Mouse (Mus musculus) cerebellum, adult 11 months (tissue): Measurements from ENCODE around the gene Tex264.

Experiments used
- DNase-seq: peaks from one replicate; pipeline ENCODE4 v3.0.0; 2022

Tex264 gene

DNA sequence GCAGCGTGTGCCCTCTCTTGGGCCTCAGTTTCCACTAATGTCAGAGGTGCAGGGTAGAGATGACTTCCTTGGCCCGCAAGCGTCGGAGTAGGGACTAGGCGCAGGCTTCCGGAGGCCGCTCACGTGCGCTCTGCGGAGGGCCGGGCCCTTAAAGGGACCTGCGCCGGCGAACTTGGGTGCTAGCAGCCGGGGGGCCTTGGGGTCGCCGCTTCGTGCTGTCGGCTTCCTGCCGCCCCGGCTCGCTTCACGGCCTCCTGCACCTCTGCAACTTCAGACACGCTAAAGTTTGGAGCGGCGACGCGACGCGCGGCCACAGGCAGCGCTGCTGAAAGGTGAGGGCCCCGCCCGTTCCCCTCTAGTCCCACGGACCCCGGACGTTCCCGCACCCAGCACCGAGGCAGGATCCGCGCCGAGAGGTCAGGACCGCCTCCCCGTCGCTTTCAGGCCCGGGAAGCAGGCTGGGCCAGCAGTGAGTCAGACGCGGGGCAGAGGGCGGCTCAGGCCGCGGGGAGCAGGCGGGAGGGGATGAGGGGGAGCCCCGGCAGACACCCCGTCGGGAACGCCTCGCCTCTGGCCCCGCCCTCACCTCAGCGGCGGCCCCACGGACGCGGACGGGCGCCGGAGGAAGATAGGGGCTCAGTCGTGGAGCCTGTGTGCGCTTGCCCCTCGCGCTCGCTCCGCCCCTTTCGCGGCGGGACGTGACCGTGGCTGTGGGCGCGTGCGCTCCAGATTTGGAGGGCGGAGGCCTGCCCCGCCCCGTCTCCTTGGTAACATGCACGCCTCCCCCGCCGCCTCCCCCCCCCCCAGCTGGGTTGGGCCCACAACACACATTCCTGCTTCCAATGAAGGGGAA, at the start of gene Tex264:
TSS of gene Tex264 (minus strand) at position 679 of the 853 bp plus-strand sequence.
- DNase-seq: peak; percentile 84

DNA sequence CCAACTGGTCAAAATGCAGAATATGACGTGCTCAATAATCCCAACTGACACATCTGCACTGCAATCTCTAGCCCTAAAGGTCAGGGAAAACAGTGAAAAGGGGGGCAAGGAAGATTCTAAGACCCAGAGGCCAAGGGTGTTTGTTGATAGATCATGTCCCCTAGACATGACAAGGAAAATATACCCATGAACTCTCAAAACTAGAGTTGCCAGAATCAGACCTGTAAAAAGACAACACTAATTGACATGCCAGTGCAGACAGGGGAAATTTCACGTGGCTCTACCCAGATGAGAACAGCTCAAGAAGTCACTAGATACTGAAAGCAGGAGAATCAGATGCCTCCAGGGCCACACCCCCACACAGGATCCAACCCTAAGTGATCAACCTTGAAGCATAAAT, 48.0 kb upstream of the Tex264 start:
- no peak for DNase-seq

DNA sequence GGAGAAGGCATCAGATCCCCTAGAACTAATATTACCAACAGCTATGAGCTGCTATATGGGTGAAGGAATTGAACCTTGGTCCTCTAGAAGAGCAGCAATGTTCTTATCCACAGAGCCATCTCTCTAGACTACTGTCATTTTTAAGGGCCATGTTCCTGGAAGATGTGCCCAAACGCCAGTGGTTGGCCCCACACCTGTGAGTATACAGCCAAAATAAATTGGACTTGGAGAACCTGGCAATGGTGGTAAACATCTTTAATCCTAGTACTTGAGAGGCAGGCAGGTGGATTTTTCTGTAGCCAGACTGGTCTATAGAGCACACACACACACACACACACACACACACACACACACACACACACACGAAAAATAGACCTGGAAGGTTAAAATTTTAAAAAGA, 43.7 kb upstream of the Tex264 start:
- no peak for DNase-seq

DNA sequence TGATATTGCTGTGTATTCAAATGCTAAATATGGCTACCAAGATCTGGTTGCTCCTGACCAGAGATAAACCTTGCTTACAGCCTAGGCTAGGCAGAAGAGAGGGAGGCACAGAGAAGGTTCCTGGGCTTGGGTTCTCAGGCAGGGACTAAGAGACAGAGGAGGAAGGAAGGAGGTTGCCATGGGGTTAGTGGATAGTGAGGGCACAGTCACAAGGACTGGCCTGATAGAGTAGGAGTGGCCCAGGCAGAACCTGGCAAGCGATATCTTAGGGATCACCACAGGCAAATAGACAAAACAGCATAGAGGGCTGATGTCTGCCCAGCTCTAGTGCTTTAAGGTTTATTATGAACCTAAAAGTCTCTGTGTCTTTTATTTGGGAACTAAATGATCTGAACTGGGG, 41.2 kb upstream of the Tex264 start:
- DNase-seq: no peak

DNA sequence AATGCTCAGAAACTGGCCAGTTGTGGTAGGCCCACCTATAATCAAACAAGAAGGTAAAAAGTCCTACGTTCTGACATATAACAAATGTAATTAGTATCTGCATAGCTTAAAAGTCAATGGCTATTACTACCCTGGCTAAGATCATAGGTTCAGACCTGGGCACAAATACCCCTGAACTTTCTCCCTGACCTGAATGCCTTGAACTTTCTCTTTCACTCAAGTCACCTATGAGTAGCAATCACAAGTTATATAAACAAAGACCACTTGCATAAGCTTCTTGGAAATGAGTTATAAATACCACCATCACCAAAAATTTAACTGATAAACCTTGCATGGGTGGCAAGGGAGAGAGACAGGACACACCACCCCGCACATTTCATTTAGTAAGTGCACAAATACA, 39.7 kb upstream of the Tex264 start:
- no peak for DNase-seq

DNA sequence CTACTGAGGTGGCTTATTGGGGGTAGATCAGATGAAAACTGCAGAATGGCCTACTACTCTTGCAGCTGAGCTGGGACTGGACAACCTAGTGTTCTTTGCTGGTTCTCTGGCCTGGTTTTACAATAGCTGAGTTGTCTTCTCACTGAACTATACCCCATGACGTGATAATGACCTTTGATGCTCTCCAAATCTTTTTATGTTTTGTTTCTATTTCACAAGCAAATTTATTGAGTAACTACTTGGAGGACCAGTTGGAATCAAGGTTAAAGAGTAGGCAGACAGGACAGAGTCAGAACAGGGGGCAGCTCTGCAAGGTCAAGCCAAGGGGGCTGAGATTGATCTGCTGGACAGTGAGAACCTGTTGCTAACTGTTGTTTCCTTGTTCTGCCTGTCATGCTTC, 39.1 kb upstream of the Tex264 start:
- DNase-seq: no peak

DNA sequence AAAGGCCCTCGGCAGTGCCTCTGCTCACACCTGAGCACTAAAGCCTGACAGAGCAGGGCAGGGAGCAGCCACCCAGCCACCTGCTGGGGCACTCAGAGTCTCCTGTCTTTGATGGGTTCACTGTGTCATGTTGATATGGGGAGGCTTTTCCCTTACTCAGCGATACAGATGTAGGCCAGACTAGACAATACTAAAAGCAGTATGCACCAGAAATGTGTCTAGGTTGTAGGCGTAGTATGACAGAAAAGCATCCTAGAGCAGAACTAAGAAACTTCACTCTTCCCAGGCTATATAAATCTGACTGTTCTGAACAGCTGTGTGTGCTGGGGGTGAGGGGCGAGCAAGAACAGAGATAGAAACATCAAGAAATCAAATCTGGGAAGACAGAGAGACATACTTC, 31.0 kb upstream of the Tex264 start:
- no peak for DNase-seq

DNA sequence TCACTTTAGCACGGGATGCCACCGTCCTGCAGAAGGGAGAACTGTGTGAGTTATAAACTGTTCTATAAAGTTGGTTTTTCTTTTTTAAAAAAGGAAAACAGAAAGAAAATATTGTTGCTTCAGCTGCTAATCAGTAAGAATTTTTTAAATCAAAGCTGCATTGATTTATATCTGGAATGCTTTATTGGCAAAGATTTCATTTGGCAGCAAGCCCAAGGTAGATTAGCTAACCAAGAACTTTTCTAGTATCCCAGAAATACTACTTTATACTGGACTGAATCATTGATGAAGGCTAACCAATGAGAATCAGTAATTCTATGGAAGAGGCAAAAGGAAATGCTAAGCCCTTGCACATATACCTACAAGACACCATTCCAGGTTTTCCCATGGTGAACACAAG, 30.5 kb upstream of the Tex264 start:
- DNase-seq: no peak

DNA sequence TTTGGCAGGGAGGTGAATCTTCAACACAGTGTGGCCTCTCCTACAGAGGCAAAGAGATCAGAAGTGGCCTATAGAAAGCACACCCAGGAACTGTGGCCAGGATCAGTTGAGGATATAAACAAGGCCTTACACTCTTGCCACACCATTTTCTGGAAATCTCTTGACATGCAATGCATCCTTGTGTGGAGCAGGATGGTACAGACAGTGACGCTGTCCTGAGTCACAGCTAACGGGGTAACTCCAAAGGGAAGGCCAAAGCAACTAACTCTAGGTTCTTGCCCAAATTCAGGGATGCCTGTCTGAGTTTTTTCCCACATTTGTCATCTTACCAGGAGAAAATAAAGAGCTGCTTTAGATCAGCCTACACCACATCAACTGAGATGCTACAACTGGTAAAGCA, 26.7 kb upstream of the Tex264 start:
- DNase-seq: no peak

DNA sequence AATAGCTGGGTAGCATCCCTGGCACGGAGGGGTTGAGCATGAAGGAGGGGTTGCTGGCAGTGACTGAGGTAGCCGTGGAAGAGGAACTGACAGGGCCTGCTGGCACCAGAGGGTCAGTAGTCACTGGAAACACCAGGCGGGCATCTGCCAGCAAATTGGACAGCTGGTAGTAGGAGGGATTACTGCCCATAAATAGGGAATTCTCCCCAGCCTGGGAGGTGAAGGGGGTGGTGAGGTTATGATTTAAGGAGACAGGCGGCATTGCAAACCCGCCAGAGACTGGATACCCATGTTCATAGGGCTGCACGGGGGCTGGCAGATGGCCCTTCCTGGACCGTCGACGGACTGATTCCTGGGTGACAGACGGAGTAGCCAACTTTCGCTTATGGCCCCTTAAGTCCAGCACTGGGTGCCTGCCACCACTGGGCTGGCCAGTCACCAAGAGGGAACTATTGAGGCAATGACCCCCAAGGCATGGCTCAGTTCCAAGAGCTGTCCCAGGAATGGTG, 7.3 kb upstream of the Tex264 start:
- no peak for DNase-seq

DNA sequence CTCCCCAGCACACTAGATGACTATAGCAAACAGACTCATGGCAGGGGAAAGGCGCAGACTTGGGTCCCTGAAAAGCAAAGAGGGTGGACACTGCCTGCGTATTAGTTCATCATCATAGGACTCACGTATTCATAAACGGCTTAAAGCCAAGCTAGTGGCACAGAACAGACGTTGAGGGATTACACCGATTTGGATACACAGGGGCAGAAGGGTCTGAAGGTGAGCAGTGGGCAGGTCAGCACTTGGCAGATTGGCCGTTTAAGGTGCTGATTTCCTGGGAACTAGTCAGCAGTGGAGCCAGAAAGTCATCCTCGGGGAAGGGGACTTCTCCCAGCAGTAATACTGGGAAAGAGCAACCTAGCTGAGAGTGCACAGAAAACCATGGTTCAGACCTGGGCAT, 3.1 kb upstream of the Tex264 start:
- no peak for DNase-seq

DNA sequence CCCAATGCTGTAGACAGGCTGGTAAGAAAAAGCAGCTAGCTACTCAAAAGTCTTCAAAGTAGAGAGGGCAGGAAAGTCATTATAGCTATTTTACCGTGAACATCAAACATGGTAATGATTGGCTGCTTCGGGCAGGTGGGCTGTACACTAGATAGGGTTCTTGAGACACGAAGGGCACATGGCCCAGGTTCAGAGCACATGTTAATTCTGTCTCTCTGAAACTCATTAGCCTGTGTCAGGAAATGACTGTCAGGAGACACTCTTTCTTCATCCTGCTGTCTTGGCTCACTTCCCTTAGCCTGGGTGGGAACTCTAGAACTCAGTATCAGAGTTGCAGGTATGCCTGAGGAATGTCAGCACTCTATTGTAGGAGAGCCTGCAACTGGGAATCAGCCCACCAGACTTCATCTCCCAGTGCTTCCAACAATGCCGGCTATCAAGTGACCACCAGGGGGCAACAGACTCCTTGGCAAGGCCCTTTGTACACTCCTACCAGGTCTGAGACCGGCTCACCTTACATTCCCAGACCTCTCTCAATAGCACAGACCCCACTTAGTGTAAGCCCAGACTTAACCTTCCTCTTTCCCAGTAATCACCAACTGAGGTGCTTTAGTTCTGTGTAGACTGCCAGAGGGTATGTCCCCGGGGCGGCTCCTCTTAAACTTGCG, 1.4 kb upstream of the Tex264 start:
- DNase-seq: peak; percentile 61

DNA sequence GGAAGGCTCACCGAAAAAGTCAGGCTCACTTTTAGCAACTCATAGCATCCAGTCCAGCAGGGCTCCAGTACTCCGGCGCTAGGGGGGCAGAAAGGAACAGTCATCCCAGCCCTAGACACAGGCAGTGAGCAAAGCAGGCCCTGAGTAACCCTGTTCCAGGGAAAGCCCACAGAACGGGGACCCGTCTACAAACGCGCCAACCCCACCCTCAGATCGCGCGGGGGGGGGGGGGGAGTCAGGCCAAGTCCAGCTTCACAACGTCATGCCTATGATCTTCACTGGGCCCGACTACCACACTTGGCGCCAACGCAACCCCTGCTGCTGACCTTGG, 844 bp downstream of the Tex264 start:
- DNase-seq: no peak

DNA sequence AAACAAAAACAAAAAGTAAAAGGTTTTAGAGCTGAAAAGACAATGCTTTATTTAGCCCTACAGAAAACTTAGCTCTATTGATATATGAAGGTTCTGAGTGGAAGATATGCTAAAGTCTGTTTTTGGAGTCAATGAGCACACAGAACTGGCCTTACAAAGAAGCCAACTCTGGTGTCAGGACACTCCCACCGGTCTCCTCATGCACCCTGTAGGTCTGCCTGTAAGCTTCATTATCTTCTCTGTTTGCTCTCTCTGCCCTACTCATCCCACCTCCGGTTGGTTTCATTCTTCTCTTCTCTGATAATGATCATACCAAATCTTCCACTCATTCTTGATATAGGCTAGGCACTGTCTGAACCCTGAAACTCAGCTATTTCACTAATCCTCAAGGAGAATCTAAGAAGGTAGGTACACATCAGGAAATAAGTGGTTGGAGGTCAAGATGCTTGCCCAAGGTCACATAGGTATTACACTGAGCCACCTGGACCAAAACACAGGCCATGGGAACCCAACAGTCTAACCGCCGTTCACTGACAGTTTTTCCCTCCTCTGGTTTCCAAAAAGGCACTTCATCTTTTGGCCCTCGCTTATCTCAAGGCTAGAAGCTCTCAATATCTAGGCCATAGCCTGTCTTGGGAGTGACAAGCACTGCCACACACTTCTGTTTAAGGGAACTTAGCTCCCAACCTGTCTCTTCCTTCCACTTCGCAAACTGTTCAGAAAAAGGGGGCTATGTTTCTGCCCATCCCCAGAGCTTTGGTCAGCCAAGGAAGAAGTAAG, 1.4 kb downstream of the Tex264 start:
- DNase-seq: no peak

DNA sequence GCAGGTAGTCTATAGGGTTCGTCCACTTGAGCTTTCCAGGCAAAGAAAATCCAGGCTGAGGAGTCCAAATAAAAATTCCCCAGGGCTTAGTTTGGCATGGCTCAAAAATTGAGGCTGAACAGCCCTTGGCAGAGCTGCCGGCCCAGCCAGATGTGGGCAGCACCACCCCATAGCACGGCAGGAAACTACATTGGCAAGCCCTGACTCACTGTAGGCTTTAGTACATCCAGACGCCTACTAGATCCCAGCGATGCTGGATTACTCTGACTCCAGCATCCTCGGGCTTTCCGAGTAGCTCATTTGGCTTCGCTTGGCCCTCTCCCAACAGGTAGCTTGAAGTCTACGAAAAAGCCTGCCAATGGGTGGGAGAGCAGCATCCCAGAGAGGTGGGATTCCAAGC, 4.7 kb downstream of the Tex264 start:
- no peak for DNase-seq

DNA sequence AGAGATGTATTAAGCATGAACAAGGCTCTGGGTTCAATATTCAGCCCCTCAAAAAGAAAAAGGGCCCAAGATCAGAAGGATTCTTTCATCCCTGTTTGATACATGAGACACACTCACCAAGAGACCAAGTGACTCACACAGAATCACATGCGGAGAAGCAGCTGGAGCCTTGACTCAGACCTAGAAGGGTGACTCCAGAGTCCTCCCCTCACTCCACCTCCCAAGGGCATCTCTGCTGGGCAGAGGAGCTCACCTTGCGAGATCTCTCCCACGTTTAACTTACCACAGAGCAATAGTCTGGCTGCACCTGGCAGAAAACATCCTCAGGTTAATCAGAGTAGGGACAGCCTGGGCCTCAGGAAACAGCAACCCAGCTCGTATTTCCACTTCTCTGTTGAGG, 7.5 kb downstream of the Tex264 start:
- no peak for DNase-seq

DNA sequence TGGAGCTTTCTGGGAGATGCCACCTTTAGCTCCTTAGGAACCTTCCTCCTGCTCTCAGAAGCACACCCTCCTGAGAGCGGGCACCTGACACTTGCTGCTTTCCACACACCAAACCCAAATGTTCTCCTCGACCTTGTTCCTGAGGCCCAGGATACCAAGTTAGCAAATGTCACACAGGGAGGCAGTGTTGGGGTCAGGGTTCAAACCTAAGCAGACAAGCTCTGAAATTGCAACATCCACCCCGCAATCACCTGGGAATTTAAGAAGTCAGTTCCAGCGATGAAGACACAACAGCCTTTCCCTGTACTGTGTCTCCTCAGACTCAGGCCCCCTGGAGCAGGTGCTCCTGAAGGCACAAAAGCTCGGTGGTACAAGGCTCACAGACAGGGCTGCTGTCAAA, 8.0 kb downstream of the Tex264 start:
- no peak for DNase-seq

DNA sequence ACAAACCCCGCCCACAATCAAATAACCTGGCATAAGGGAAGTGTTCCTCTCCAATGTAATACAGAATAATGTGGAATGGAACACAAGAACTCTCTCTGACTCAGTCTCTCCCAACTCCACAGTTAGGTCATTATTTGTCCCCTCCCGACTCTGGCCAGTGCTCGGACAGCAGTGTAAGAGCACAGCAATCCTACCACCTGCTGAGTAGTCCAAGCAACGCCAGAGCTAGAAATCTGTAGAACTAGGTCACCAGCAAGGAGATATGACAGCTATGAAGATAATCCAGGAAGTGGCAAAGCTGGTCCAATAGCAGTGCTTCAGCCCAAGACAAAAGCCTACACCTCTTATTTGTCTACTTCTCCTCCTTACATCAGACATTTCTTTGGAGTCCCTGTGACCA, 9.2 kb downstream of the Tex264 start:
- DNase-seq: no peak

DNA sequence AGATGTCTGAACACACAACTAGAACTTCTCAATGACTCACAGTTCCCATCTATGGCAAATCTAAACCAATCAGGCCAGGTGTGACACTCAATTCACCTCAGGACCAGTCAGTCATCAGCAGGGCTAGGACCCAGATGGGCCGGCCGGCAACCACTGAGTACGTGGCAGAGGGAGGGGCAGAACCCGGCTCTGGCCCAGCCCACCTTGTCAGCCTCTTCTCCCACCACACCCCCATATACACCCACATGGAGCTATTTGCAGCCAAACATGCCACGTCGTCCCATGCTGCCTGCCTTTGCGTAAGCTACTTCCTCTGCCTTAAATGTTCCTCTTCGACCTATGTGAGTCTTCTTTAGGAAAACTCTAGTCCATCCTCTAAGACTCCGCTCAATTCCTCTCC, 9.8 kb downstream of the Tex264 start:
- DNase-seq: no peak

DNA sequence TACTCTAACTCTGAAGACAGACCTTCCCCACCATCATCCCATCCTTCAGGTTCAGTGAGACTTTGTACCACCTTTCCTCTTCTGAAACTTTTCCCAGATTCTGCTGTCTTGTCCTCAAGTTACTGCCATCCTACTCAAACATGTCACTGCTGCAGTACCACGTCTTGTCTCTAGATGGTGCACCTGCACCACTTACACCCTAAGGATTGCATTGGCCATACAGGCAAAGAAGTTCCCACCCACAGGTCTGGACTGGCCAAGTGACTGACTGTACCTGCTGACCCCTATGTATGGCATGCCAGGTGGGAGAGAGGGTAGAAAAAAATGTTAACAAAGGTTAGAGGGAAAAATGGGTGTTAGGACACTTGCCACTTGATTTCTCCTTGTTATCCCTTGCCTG, 10.2 kb downstream of the Tex264 start:
- DNase-seq: peak; percentile 77

DNA sequence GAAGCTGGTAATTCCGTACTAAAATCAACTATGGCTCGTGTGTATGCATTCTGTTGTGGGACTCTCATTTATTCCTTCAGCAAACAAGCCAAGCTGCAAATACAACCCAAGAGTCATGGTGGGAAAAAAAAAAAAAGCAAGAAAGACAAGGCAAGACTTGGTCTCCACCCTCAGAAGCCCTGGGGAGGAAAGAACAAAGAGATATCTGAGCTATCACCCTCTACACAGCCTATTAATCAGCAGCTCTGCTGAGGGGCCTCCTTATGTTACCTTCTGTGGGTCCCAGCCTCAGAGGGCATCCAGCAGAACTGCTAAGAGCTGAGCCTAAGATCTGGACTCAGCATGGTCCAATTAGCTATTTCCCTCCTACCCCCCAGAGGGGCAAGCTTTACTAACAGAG, 11.9 kb downstream of the Tex264 start:
- no peak for DNase-seq

DNA sequence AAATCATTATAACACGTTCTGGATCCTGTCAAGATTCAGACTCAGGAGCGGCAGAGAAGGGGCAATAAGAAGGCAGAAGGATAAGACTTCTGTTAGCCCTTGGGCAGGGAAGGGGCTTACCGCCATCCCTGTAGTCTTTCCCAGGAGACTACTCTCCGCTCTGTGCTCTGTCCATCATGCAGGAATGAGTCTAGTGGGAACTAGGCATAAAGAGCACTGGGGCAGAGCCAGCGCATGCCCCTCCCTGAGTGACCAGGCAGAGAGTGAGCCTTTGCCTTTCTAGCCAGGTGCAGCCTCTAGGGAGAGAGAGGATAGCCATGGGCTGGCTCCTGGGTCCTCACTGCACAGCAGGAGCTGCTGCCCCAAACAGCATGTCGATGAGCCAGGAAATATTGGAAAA, 20.9 kb downstream of the Tex264 start:
- DNase-seq: no peak

DNA sequence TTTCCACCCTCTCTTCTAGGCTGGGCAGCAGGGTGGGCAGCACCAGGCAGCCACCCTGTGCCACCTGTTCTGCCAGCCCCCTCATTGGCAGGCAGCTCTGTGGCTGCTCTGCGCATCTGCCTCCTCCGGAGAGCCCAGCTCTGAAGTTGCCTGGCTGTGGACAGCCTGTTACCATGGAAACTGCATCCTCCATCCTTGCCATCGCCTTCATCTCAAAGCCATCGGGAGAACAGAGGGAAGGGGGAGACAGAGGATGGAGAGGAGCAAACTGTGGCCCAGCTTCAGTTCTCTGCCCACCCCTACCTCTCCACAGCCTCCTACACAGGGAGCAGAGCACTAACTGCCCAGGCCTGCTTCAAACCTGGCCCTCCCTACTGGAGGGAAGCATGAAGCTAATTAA, 21.3 kb downstream of the Tex264 start:
- DNase-seq: no peak

DNA sequence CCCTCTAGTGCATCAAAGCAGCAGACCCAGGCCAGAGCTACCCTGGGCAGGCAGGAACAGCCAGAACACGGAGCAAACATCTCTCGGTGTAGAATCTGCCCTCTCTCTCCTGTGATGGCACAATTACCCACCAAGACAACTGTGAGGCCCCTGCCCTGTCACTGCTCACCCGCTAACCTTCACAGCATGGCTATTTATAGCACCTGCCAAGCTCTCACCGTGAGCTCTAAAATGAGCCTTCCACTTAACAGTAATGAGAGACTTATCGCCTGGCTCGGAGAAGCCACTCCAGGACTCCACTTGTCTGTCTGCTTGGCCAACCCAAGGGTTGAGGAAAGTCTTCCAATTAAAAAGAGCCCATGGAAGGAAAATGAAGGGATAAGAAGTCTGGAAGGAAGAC, 22.5 kb downstream of the Tex264 start:
- no peak for DNase-seq
